Mouse (Mus musculus) MEL (cell line): ENCODE measurements around the gene Izumo4.

ENCODE experiments used
- CTCF ChIP-seq, 3 experiments: IDR thresholded peaks in 2 of 3; conservative IDR thresholded peaks in 1 of 3; 2 replicates each; pipeline ENCODE4 v1.5.1; 2011 to 2012; ENCODE audit warnings: low read length in 3 of 3, low read depth in 2 of 3, mild to moderate bottlenecking in 2 of 3, improper control_type of control experiment in 1 of 3, inconsistent platforms in 1 of 3, mixed read lengths in 1 of 3, moderate library complexity in 1 of 3; ENCODE audit not compliant: control insufficient read depth in 1 of 3, insufficient read depth in 1 of 3, poor library complexity in 1 of 3, severe bottlenecking in 1 of 3
- KAT2A ChIP-seq: conservative IDR thresholded peaks from 2 replicates; pipeline ENCODE4 v1.6.1; 2012; ENCODE audit warnings: low read depth, low read length, improper control_type of control experiment, inconsistent platforms
- MEF2A ChIP-seq: IDR thresholded peaks from 2 replicates; pipeline ENCODE4 v1.6.1; 2014; ENCODE audit warnings: low read depth, mild to moderate bottlenecking, inconsistent platforms, low read length, improper control_type of control experiment; ENCODE audit not compliant: poor library complexity, insufficient replicate concordance, severe bottlenecking; ENCODE audit errors: extremely low read depth
- POLR2A ChIP-seq, 2 experiments: IDR thresholded peaks; 2 replicates each; pipeline ENCODE4 v1.6.1; 2011 to 2012; ENCODE audit warnings: low read length in 2 of 2, mild to moderate bottlenecking in 2 of 2, control low read depth in 1 of 2, improper control_type of control experiment in 1 of 2, low read depth in 1 of 2, moderate library complexity in 1 of 2; ENCODE audit not compliant: control insufficient read depth in 1 of 2, insufficient read depth in 1 of 2, poor library complexity in 1 of 2
- RAD21 ChIP-seq: IDR thresholded peaks from 2 replicates; pipeline ENCODE4 v1.6.1; 2011; ENCODE audit warnings: mild to moderate bottlenecking, low read depth, low read length, improper control_type of control experiment
- USF2 ChIP-seq, 2 experiments: IDR thresholded peaks; 2 replicates each; pipeline ENCODE4 v1.6.1; 2011 to 2012; ENCODE audit warnings: improper control_type of control experiment in 2 of 2, low read length in 2 of 2, borderline replicate concordance in 1 of 2, inconsistent platforms in 1 of 2, low read depth in 1 of 2, mild to moderate bottlenecking in 1 of 2; ENCODE audit not compliant: insufficient read depth in 1 of 2
- ZC3H11A ChIP-seq: IDR thresholded peaks from 2 replicates; pipeline ENCODE4 v1.6.1; 2012; ENCODE audit warnings: low read depth, mild to moderate bottlenecking, inconsistent platforms, low read length, improper control_type of control experiment

- TF ChIP-seq CTCF (IDR thresholded peaks at IDR 0.05 in 2 of 3, conservative IDR thresholded peaks at IDR 0.05 in 1 of 3; ENCODE audit: control insufficient read depth in 1 of 3, insufficient read depth in 1 of 3, low read depth in 2 of 3, low read length in 3 of 3, poor library complexity in 1 of 3, severe bottlenecking in 1 of 3) (no peak), USF2 (IDR thresholded peaks at IDR 0.05; ENCODE audit: borderline replicate concordance in 1 of 2, insufficient read depth in 1 of 2, low read depth in 1 of 2, low read length in 2 of 2) (no peak), MEF2A (no peak), POLR2A (IDR thresholded peaks at IDR 0.05; ENCODE audit: control insufficient read depth in 1 of 2, insufficient read depth in 1 of 2, low read depth in 1 of 2, low read length in 2 of 2, poor library complexity in 1 of 2) (no peak), RAD21 (no peak), ZC3H11A (no peak), KAT2A (no peak)
These were observed 8.8 kb downstream of the Izumo4 start for GRCm38 (mm10) chr10:80710834-80711233.
